26 mouse cellular contexts compared by ENCODE assay signal in the genomic region with DNA sequence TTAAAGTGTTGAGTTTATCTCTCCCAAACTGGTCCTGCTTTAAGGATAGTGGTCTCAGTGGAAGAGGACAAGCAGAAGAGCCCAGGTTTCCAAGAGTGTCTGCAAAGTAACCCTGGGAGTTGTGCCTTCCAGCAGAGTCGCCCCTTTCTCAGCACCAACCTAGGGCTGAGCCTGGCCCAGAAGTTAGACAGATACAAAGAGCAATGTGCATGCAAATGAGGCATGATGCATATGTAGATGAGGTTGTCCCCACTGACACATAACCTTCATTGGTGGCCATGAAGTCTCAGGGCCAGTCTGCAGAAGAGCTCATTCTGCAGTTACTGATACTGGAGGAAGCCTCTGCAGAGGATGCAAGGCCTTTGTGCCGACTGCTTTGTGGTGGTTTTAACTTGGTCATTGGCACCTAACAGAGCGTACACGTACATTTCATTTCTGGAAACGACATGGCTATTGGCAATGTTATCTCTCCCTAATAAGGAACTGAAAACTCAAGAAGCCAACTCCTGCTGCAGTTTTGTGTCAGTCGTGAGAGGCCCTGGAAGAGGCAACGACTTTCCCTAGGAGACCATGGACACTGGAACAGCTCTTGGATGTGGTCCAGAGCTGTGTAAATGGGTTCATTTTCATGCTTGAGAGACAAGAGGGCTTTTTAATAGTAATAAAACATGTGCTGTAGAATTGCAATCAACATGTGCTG.
DNase-seq lines count a peak whose midpoint lies in the region; ATAC-seq lines count a peak whose summit lies in the region.
"Had no signal": no experiment of that assay in that cellular context is flagged by ENCODE, and none has a peak within 500 bp of the region (broad histone marks: within the 10 kb centered on the region; RNA-seq: fewer than 3 reads in every experiment).

No protein-coding gene starts in this region.

- H3K4me1 ChIP-seq in hindbrain, embryonic 14.5 days (replicated peaks; ENCODE audit: control insufficient read depth, insufficient read depth, low read length) = no peaks in the 10 kb centered on the region; the same call in 1 of the 2 replicates
- peaks cover 8% of the 10 kb centered on the region for H3K4me1 ChIP-seq in hindbrain, embryonic 10.5 days (replicated peaks)
- peaks cover 20% of the 10 kb centered on the region for H3K4me1 ChIP-seq in neural tube, embryonic 13.5 days (replicated peaks)
- H3K4me1 ChIP-seq: embryonic facial prominence, embryonic 13.5 days; heart, embryonic 12.5 days; liver, embryonic 15.5 days had no signal

- no peaks in the 10 kb centered on the region for H3K27me3 ChIP-seq in hindbrain, embryonic 14.5 days (ENCODE audit: control insufficient read depth, insufficient read depth, low read length)
- H3K27me3 ChIP-seq in hindbrain, embryonic 10.5 days (ENCODE audit: insufficient read depth, poor library complexity, severe bottlenecking) = no peaks in the 10 kb centered on the region
- no peaks in the 10 kb centered on the region for H3K27me3 ChIP-seq in neural tube, embryonic 13.5 days
- H3K27me3 ChIP-seq: embryonic facial prominence, embryonic 13.5 days; forebrain, embryonic 13.5 days; heart, embryonic 12.5 days; liver, embryonic 15.5 days had no signal

- no peaks in the 10 kb centered on the region for H3K9me3 ChIP-seq in hindbrain, embryonic 14.5 days (ENCODE audit: control insufficient read depth, low read length)
- no peaks in the 10 kb centered on the region for H3K9me3 ChIP-seq in hindbrain, embryonic 10.5 days
- no peaks in the 10 kb centered on the region for H3K9me3 ChIP-seq in neural tube, embryonic 13.5 days
- H3K9me3 ChIP-seq: embryonic facial prominence, embryonic 13.5 days; forebrain, embryonic 13.5 days; liver, embryonic 15.5 days had no signal

- no peak overlapping the region for H3K9ac ChIP-seq in hindbrain, embryonic 14.5 days
- H3K9ac ChIP-seq in neural tube, embryonic 13.5 days = no peak overlapping the region
- H3K9ac ChIP-seq: embryonic facial prominence, embryonic 13.5 days; forebrain, embryonic 13.5 days; heart, embryonic 12.5 days; liver, embryonic 15.5 days had no signal

- H3K27ac ChIP-seq in hindbrain, embryonic 14.5 days = no peak overlapping the region; the same call in 1 of the 2 replicates
- H3K27ac ChIP-seq in hindbrain, embryonic 10.5 days = no peak overlapping the region
- H3K27ac ChIP-seq in neural tube, embryonic 13.5 days (replicated peaks) = peak overlapping the region; percentile 62
- H3K27ac ChIP-seq: embryonic facial prominence, embryonic 13.5 days; forebrain, embryonic 13.5 days; liver, embryonic 15.5 days; macrophage had no signal

- no peaks in the 10 kb centered on the region for H3K36me3 ChIP-seq in hindbrain, embryonic 14.5 days (replicated peaks; ENCODE audit: control insufficient read depth, insufficient read depth)
- H3K36me3 ChIP-seq in hindbrain, embryonic 10.5 days = no peaks in the 10 kb centered on the region
- no peaks in the 10 kb centered on the region for H3K36me3 ChIP-seq in neural tube, embryonic 13.5 days
- H3K36me3 ChIP-seq: embryonic facial prominence, embryonic 13.5 days; heart, embryonic 12.5 days; liver, embryonic 15.5 days had no signal

- no peak overlapping the region for H3K4me2 ChIP-seq in hindbrain, embryonic 14.5 days (replicated peaks)
- no peak overlapping the region for H3K4me2 ChIP-seq in neural tube, embryonic 13.5 days
- H3K4me2 ChIP-seq: embryonic facial prominence, embryonic 13.5 days; forebrain, embryonic 13.5 days; heart, embryonic 12.5 days; liver, embryonic 15.5 days had no signal

- H3K4me3 ChIP-seq in hindbrain, embryonic 14.5 days (replicated peaks; ENCODE audit: low read length) = no peak overlapping the region
- no peak overlapping the region for H3K4me3 ChIP-seq in hindbrain, embryonic 10.5 days
- H3K4me3 ChIP-seq in neural tube, embryonic 13.5 days = no peak overlapping the region
- H3K4me3 ChIP-seq: embryonic facial prominence, embryonic 13.5 days; erythroblast, embryonic 14.5 days; forebrain, embryonic 13.5 days; heart, embryonic 12.5 days; liver, embryonic 15.5 days had no signal

- 46% methylated on average over 7 of the region's 7 CpGs for WGBS in hindbrain, embryonic 14.5 days
- 84% methylated on average over 7 of the region's 7 CpGs for WGBS in hindbrain, embryonic 10.5 days
- 42% methylated on average over 7 of the region's 7 CpGs for WGBS in neural tube, embryonic 13.5 days

- peak; percentile 29 for DNase-seq in adrenal gland, adult 8-10 months
- no peak for DNase-seq in adrenal gland, postnatal 4 days (ENCODE audit: low spot score in 2 of 2)
- peak; percentile 55 for DNase-seq in hindbrain, embryonic 14.5 days (ENCODE audit: low spot score)
- no peak for DNase-seq in hindbrain, embryonic 10.5 days (ENCODE audit: low spot score)
- no peak for DNase-seq in neural tube, embryonic 10.5 days (ENCODE audit: extremely low spot score, low spot score)
- DNase-seq in frontal cortex, postnatal 10 days (ENCODE audit: low spot score in 2 of 2) = no peak
- no peak for DNase-seq in gastrocnemius, postnatal 10 days
- DNase-seq: cerebellum, adult 11-12 months; cerebellum, postnatal 25 days; gastrocnemius, postnatal 14 days; heart, adult 18-20 months; heart, postnatal 14 days; kidney, adult 18-20 months; kidney, postnatal 4 days; retina, postnatal 1 day; right cerebral cortex, postnatal 25 days; spleen, adult 18-20 months had no signal

- no peak for ATAC-seq in hindbrain, embryonic 14.5 days (ENCODE audit: low FRiP score)
- ATAC-seq in neural tube, embryonic 13.5 days (ENCODE audit: low read depth) = peak; percentile 79
- ATAC-seq: forebrain, embryonic 13.5 days; inflammation-experienced regulatory T-cells, adult 6 months; midbrain, embryonic 16.5 days had no signal

Comparison
In these comparisons a context has a peak if more than half of its experiments do, and no peak if none do; other contexts are left out.
1. DNase-seq: peak in adrenal gland, adult 8-10 months (single experiment) and hindbrain, embryonic 14.5 days (single experiment); none in adrenal gland, postnatal 4 days (0 of 2), hindbrain, embryonic 10.5 days (single experiment), neural tube, embryonic 10.5 days (single experiment), frontal cortex, postnatal 10 days (0 of 2) and gastrocnemius, postnatal 10 days (single experiment).